ENCODE assay signal across 9 mouse cellular contexts in genomic region chr2:109920471-109920870, GRCm38 (mm10). TPM values are rescaled to one million over a fixed set of nuclear protein-coding genes. Genes with fewer than 3 reads are reported as not detected.
DNase-seq lines count a peak whose midpoint lies in the region; ATAC-seq and TF ChIP-seq lines count a peak whose summit lies in the region.
"Had no signal": no experiment of that assay in that cellular context is flagged by ENCODE, and none has a peak within 500 bp of the region (broad histone marks: within the 10 kb centered on the region; RNA-seq: fewer than 3 reads in every experiment).

No protein-coding gene starts in this region.

- peaks cover under 1% of the 10 kb centered on the region for H3K36me3 ChIP-seq in heart, embryonic 14.5 days (ENCODE audit: control insufficient read depth, insufficient read depth, low read length)
- H3K36me3 ChIP-seq in embryonic facial prominence, embryonic 13.5 days, result no peaks in the 10 kb centered on the region
- no peaks in the 10 kb centered on the region for H3K36me3 ChIP-seq in limb, embryonic 11.5 days (ENCODE audit: control insufficient read depth, insufficient read depth, low read length)
- H3K36me3 ChIP-seq in myocyte (ENCODE audit: control insufficient read depth, insufficient read depth), result no peaks in the 10 kb centered on the region

- WGBS in heart, embryonic 14.5 days, result 76% methylated on average over 7 of the region's 7 CpGs
- 81% methylated on average over 7 of the region's 7 CpGs for WGBS in embryonic facial prominence, embryonic 13.5 days
- WGBS in limb, embryonic 11.5 days, result 87% methylated on average over 7 of the region's 7 CpGs

- peak overlapping the region; percentile 80 for H3K4me2 ChIP-seq in heart, embryonic 14.5 days (ENCODE audit: low read length)
- H3K4me2 ChIP-seq in embryonic facial prominence, embryonic 13.5 days, result peak overlapping the region; percentile 73
- peak overlapping the region; percentile 80 for H3K4me2 ChIP-seq in limb, embryonic 11.5 days (ENCODE audit: low read depth, severe bottlenecking)
- peak overlapping the region; percentile 44 for H3K4me2 ChIP-seq in myocyte (ENCODE audit: low read depth)

- no peaks in the 10 kb centered on the region for H3K9me3 ChIP-seq in heart, embryonic 14.5 days (ENCODE audit: control insufficient read depth, low read length)
- no peaks in the 10 kb centered on the region for H3K9me3 ChIP-seq in embryonic facial prominence, embryonic 13.5 days
- H3K9me3 ChIP-seq in limb, embryonic 11.5 days (ENCODE audit: control insufficient read depth, low read length), result no peaks in the 10 kb centered on the region

- peak overlapping the region; percentile 97 for H3K9ac ChIP-seq in heart, embryonic 14.5 days (ENCODE audit: low read length)
- peak overlapping the region; percentile 41; the same call in 1 of the 2 replicates for H3K9ac ChIP-seq in embryonic facial prominence, embryonic 13.5 days
- no peak overlapping the region for H3K9ac ChIP-seq in limb, embryonic 11.5 days (ENCODE audit: low read length)

- H3K27me3 ChIP-seq in heart, embryonic 14.5 days (ENCODE audit: control insufficient read depth, insufficient read depth, low read length), result no peaks in the 10 kb centered on the region
- H3K27me3 ChIP-seq in embryonic facial prominence, embryonic 13.5 days, result no peaks in the 10 kb centered on the region
- no peaks in the 10 kb centered on the region for H3K27me3 ChIP-seq in limb, embryonic 11.5 days (ENCODE audit: control insufficient read depth, insufficient read depth, low read length)
- no peaks in the 10 kb centered on the region for H3K27me3 ChIP-seq in myocyte (ENCODE audit: control insufficient read depth, insufficient read depth, insufficient read length)

- peak overlapping the region in 1 of 2 experiments; percentile 95; a peak in 1 of 4 replicates for H3K4me3 ChIP-seq in heart, embryonic 14.5 days (ENCODE audit: control insufficient read depth in 1 of 2, insufficient read depth in 1 of 2, low read depth in 1 of 2, low read length in 2 of 2)
- peak overlapping the region; percentile 89 for H3K4me3 ChIP-seq in embryonic facial prominence, embryonic 13.5 days
- H3K4me3 ChIP-seq in limb, embryonic 11.5 days (ENCODE audit: low read depth, low read length), result no peak overlapping the region; the same call in 1 of the 2 replicates
- H3K4me3 ChIP-seq in myocyte, result no peak overlapping the region

- peaks cover 70% of the 10 kb centered on the region for H3K79me2 ChIP-seq in myocyte (ENCODE audit: control insufficient read depth, insufficient read depth)

- H3K27ac ChIP-seq in heart, embryonic 14.5 days (replicated peaks in 1 of 2; ENCODE audit: control insufficient read depth in 1 of 2, insufficient read depth in 1 of 2, low read depth in 2 of 2, low read length in 2 of 2), result no peak overlapping the region; a peak in 1 of 4 replicates
- H3K27ac ChIP-seq in embryonic facial prominence, embryonic 13.5 days, result no peak overlapping the region
- H3K27ac ChIP-seq in limb, embryonic 11.5 days (replicated peaks; ENCODE audit: low read depth, low read length), result no peak overlapping the region

- peaks cover 11 to 39% of the 10 kb centered on the region in 2 experiments for H3K4me1 ChIP-seq in heart, embryonic 14.5 days (ENCODE audit: control insufficient read depth in 2 of 2, insufficient read depth in 2 of 2, low read length in 2 of 2)
- peaks cover 37% of the 10 kb centered on the region for H3K4me1 ChIP-seq in embryonic facial prominence, embryonic 13.5 days
- peaks cover 6% of the 10 kb centered on the region; the same call in 1 of the 2 replicates for H3K4me1 ChIP-seq in limb, embryonic 11.5 days (ENCODE audit: control insufficient read depth, insufficient read depth, low read length)

- DNase-seq in heart, adult 9 months (ENCODE audit: low spot score in 2 of 2), result no peak
- no peak for DNase-seq in limb, embryonic 11.5 days (ENCODE audit: low spot score)
- no peak for DNase-seq in cerebellum, postnatal 36 days
- DNase-seq: adrenal gland, postnatal 25 days had no signal

- TF ChIP-seq POLR2A in myocyte (IDR thresholded peaks at IDR 0.05; ENCODE audit: insufficient read length, low read depth), result no peak

- H3ac ChIP-seq in myocyte (ENCODE audit: control insufficient read depth, insufficient read length), result no peak overlapping the region

- ATAC-seq in heart, embryonic 14.5 days (ENCODE audit: insufficient number of reproducible peaks, insufficient read depth, low FRiP score, low read depth), result no peak
- ATAC-seq in embryonic facial prominence, embryonic 13.5 days (ENCODE audit: insufficient number of reproducible peaks, insufficient read depth, low FRiP score, low TSS enrichment, low read depth), result no peak
- ATAC-seq in limb, embryonic 11.5 days (ENCODE audit: insufficient number of reproducible peaks, low FRiP score, low TSS enrichment, low read depth), result no peak
- ATAC-seq in cerebellum, adult (ENCODE audit: insufficient number of reproducible peaks, low FRiP score, low TSS enrichment), result no peak
- no peak for ATAC-seq in activated CD4-positive, CD25-positive, alpha-beta regulatory T cell, adult 4 months

TF ChIP-seq in myocyte, 11 proteins besides CTCF, POLR2A, EP300 and RAD21:
- TF ChIP-seq TCF3 (IDR thresholded peaks at IDR 0.05; ENCODE audit: insufficient read length, low read depth) (no peak), MYOD1 (IDR thresholded peaks at IDR 0.05; ENCODE audit: control insufficient read depth in 1 of 3, insufficient read length in 2 of 3, low read depth in 2 of 3) (no peak), REST (IDR thresholded peaks at IDR 0.05; ENCODE audit: insufficient read depth, insufficient read length) (no peak)

RNA-seq across cellular contexts. Expression of gene Lgr4, which starts 3.0 kb away (rescaled TPM):
- polyA plus RNA-seq in heart, embryonic 14.5 days (2014; fragmentation: Nextera tagmentation; extraction: Ambion mirVana), result 19.3 and 20.8 TPM in 2 replicates
- 19.3 and 21.3 TPM in 2 replicates for polyA plus RNA-seq in embryonic facial prominence, embryonic 13.5 days (2015; fragmentation: Nextera tagmentation; extraction: Ambion mirVana)
- 14.8 and 15.1 TPM in 2 replicates for polyA plus RNA-seq in limb, embryonic 11.5 days (2014; fragmentation: Nextera tagmentation; extraction: Ambion mirVana)
- 3.8 TPM for polyA plus RNA-seq in myocyte (2012; fragmentation: generic; extraction: Trizol)
- under 1 TPM in 1 of 2 experiments, not detected in 1; 0.42 TPM for polyA plus RNA-seq in activated CD4-positive, CD25-positive, alpha-beta regulatory T cell, adult 4 months (2017; shearing (Covaris generic))

RNA-seq across cellular contexts. Expression of gene Lin7c, which starts 29.8 kb away (rescaled TPM):
- 43.0 and 44.3 TPM in 2 replicates for polyA plus RNA-seq in heart, embryonic 14.5 days (2014; fragmentation: Nextera tagmentation; extraction: Ambion mirVana)
- 54.0 and 61.3 TPM in 2 replicates for polyA plus RNA-seq in embryonic facial prominence, embryonic 13.5 days (2015; fragmentation: Nextera tagmentation; extraction: Ambion mirVana)
- polyA plus RNA-seq in limb, embryonic 11.5 days (2014; fragmentation: Nextera tagmentation; extraction: Ambion mirVana), result 64.3 and 69.2 TPM in 2 replicates
- polyA plus RNA-seq in myocyte (2012; fragmentation: generic; extraction: Trizol), result 7.0 TPM
- 10 to 100 TPM; 53.8 to 62.3 TPM for polyA plus RNA-seq in activated CD4-positive, CD25-positive, alpha-beta regulatory T cell, adult 4 months (2017; shearing (Covaris generic))
